Mouse (Mus musculus): ENCODE results near the gene Iglon5. TPM values are rescaled to one million over a fixed set of nuclear protein-coding genes. Genes with fewer than 3 reads are reported as not detected.

Gene Iglon5
- polyA plus RNA-seq (2014; fragmentation: Illumina TruSeq; extraction: RNeasy Lipid Tissue Mini Kit (QIAGEN cat#74804); ENCODE audit: low read depth, low replicate concordance): 1.0 TPM

DNA sequence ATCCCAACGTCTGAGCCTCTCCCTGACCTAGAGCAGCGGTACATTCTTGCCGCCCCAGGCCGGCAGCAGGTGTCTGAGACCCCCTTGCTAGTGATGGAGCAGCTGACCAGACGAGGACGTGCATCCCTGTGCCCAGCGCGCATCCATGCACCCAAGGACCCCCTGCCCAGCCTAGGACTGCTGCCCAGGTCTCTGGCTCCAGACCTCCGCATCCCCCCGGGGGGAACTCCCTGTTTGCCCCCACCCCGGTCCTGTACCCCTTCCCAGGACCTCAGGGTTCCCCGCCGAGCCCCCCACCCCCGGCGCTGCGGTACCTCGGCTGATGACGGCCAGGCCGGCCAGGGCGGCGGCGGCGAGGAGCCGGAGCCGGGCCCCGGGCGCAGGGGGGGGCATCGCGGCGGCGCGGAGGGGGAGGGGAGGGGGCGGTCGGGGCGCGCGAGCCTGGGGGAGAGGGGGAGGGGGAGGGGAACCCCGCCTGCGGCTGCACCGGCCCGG lies at the start of gene Iglon5:
Iglon5 (minus strand) TSS at position 445 of the 495 bp plus-strand sequence.

DNA sequence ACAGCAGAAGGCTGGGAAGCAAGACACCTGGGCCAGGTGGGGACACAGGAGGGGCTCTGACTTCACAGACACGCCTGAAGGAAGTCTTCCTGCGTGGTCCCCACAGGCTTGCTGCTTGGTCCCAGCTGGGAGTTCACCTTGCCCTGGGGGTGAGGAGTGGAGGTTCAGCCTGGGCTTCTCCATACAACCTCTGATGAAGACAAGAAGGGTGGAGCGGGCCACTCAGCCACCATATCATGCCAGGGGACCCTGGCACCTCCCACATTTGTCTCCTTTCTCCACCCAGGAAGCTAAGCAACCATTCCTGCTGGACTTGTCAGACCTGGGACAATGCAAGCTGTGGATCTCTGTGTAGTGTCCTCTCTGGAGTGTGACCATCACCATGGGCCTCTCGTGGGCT lies 27.0 kb downstream of the Iglon5 start, which contains the start of gene Vsig10l:
Vsig10l (plus strand) TSS at position 301 of the 400 bp plus-strand sequence.

GRCm38 (mm10) chr7:43443917-43444293 lies 46.0 kb downstream of the Iglon5 start, which contains the start of the genes Etfb and Gm45233:
Gene Etfb (plus strand): TSS chr7:43444083.
Gene Gm45233 (plus strand): TSS chr7:43444128.

DNA sequence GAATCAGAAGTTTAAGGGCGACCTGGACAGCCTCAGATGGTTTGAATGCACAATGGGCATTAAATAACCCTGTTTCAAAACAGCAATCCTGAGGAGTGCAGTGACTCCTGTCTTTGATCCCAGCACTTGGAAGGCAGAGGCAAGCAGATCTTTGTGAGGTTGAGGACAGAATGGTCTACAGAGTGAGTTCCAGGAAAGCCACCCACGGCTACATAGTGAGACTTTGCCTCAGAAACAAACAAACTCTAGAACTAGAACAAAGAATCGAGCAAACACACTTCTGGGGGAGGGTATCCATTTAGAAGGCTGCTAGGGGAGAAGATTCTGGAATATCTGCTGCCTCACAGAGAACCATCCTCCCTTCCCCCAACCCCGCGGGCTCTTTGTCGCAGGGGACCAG lies 49.4 kb downstream of the Iglon5 start, which contains the start of gene Cldnd2:
Cldnd2 (plus strand) TSS at position 301 of the 400 bp plus-strand sequence.

DNA sequence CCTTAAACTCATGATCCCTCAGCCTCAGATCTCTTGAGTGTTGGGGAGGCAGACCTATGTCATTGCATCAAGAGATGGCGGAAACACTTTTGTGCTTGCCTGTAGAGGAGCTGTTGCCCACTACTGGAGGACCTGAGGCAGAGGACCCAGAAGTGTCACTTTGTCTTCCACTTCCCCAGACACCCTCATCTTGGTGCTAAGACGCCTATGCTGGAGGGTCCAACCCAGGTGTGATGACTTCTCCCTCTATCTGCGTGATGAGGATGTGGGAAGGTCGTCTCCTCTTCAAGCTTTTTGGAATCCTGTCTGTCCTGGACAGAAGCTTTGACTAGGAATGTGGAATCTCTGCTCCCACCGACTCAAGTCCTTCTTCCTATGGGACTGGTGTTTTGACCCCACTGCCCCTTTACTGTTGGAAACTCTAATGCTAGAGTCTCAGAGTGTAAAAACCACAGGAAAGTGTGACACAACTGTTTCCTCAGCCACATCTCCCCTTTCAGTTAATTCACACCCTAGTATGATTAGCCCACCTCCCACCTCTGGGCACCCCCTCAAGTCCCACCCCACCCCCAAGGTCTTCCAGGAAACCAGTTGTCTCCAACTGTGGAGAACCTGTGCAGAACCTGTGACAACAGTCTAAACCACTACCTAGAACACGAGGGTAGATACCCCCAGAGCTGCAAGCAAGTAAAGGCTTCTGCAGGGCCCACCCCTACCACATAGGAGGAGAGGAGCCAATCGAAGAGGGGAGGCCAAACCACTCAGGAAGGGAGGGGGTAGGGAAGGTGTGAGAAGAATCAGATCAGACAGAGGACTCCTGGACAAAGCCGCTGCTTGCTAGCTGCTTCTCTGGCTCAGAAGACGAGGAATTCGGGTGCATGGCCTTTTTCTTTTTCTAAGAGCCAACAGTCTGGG lies 53.3 kb downstream of the Iglon5 start, which contains the start of gene Nkg7:
Nkg7 (plus strand) TSS at position 733 of the 915 bp plus-strand sequence.

DNA sequence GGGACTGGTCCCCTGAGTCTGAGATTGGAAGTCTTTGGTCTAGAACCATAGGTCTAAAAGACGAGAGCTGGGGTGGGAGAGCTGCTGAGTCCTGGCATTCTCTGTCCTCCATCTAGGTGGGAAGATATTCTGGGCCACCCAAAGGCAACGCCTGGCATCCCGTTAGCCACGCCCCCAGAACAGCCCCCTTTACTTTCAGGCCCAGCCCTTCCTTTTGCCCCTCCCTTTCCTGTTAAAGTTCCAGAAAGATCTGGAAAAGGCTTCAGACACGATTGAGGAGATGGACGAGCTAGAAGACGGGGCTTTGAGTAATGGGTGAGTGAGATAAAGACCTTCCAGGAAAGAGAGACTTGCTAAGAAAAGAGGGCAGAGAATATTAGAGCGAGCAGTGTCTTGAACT lies 62.5 kb downstream of the Iglon5 start, which contains the start of gene Lim2:
Lim2 (plus strand) TSS at position 265 of the 400 bp plus-strand sequence.

Other genes with a start within 250 kb of the Iglon5 start
- gene Zfp715, start 176.8 kb downstream of the Iglon5 start, polyA plus RNA-seq (2014; fragmentation: Illumina TruSeq; extraction: RNeasy Lipid Tissue Mini Kit (QIAGEN cat#74804); ENCODE audit: low read depth, low replicate concordance): 14.3 TPM
- 0.38 TPM for gene Siglecf, start 138.7 kb downstream of the Iglon5 start, polyA plus RNA-seq (2014; fragmentation: Illumina TruSeq; extraction: RNeasy Lipid Tissue Mini Kit (QIAGEN cat#74804); ENCODE audit: low read depth, low replicate concordance)
- 0.65 TPM for gene Siglecg, start 81.9 kb downstream of the Iglon5 start, polyA plus RNA-seq (2014; fragmentation: Illumina TruSeq; extraction: RNeasy Lipid Tissue Mini Kit (QIAGEN cat#74804); ENCODE audit: low read depth, low replicate concordance)
- not detected for gene Lim2, start 62.4 kb downstream of the Iglon5 start, polyA plus RNA-seq (2014; fragmentation: Illumina TruSeq; extraction: RNeasy Lipid Tissue Mini Kit (QIAGEN cat#74804); ENCODE audit: low read depth, low replicate concordance)
- 1.7 TPM for gene Nkg7, start 53.0 kb downstream of the Iglon5 start, polyA plus RNA-seq (2014; fragmentation: Illumina TruSeq; extraction: RNeasy Lipid Tissue Mini Kit (QIAGEN cat#74804); ENCODE audit: low read depth, low replicate concordance)
- gene Cldnd2, start 49.3 kb downstream of the Iglon5 start, polyA plus RNA-seq (2014; fragmentation: Illumina TruSeq; extraction: RNeasy Lipid Tissue Mini Kit (QIAGEN cat#74804); ENCODE audit: low read depth, low replicate concordance): 1.1 TPM
- 240 TPM for gene Etfb, start 46.0 kb downstream of the Iglon5 start, polyA plus RNA-seq (2014; fragmentation: Illumina TruSeq; extraction: RNeasy Lipid Tissue Mini Kit (QIAGEN cat#74804); ENCODE audit: low read depth, low replicate concordance)
- 0.97 TPM for gene Gm45233, start 45.9 kb downstream of the Iglon5 start, polyA plus RNA-seq (2014; fragmentation: Illumina TruSeq; extraction: RNeasy Lipid Tissue Mini Kit (QIAGEN cat#74804); ENCODE audit: low read depth, low replicate concordance)
- 3.8 TPM for gene Vsig10l, start 26.9 kb downstream of the Iglon5 start, polyA plus RNA-seq (2014; fragmentation: Illumina TruSeq; extraction: RNeasy Lipid Tissue Mini Kit (QIAGEN cat#74804); ENCODE audit: low read depth, low replicate concordance)
- 0.27 TPM for gene 4931406B18Rik, start 15.9 kb upstream of the Iglon5 start, polyA plus RNA-seq (2014; fragmentation: Illumina TruSeq; extraction: RNeasy Lipid Tissue Mini Kit (QIAGEN cat#74804); ENCODE audit: low read depth, low replicate concordance)
- 5.4 TPM for gene Cd33, start 54.4 kb upstream of the Iglon5 start, polyA plus RNA-seq (2014; fragmentation: Illumina TruSeq; extraction: RNeasy Lipid Tissue Mini Kit (QIAGEN cat#74804); ENCODE audit: low read depth, low replicate concordance)
- gene Zfp658, start 72.2 kb upstream of the Iglon5 start, polyA plus RNA-seq (2014; fragmentation: Illumina TruSeq; extraction: RNeasy Lipid Tissue Mini Kit (QIAGEN cat#74804); ENCODE audit: low read depth, low replicate concordance): 3.3 TPM
- 6.0 TPM for gene Zfp719, start 89.5 kb upstream of the Iglon5 start, polyA plus RNA-seq (2014; fragmentation: Illumina TruSeq; extraction: RNeasy Lipid Tissue Mini Kit (QIAGEN cat#74804); ENCODE audit: low read depth, low replicate concordance)
- not detected for gene Zfp819, start 117.1 kb upstream of the Iglon5 start, polyA plus RNA-seq (2014; fragmentation: Illumina TruSeq; extraction: RNeasy Lipid Tissue Mini Kit (QIAGEN cat#74804); ENCODE audit: low read depth, low replicate concordance)
- gene Ceacam18, start 144.6 kb upstream of the Iglon5 start, polyA plus RNA-seq (2014; fragmentation: Illumina TruSeq; extraction: RNeasy Lipid Tissue Mini Kit (QIAGEN cat#74804); ENCODE audit: low read depth, low replicate concordance): not detected
- gene Siglece, start 170.1 kb upstream of the Iglon5 start, polyA plus RNA-seq (2014; fragmentation: Illumina TruSeq; extraction: RNeasy Lipid Tissue Mini Kit (QIAGEN cat#74804); ENCODE audit: low read depth, low replicate concordance): 1.9 TPM
- gene Ctu1, start 181.9 kb upstream of the Iglon5 start, polyA plus RNA-seq (2014; fragmentation: Illumina TruSeq; extraction: RNeasy Lipid Tissue Mini Kit (QIAGEN cat#74804); ENCODE audit: low read depth, low replicate concordance): 9.8 TPM
- 0.32 TPM for gene Klk14, start 200.3 kb upstream of the Iglon5 start, polyA plus RNA-seq (2014; fragmentation: Illumina TruSeq; extraction: RNeasy Lipid Tissue Mini Kit (QIAGEN cat#74804); ENCODE audit: low read depth, low replicate concordance)
- not detected for gene Klk13, start 222.5 kb upstream of the Iglon5 start, polyA plus RNA-seq (2014; fragmentation: Illumina TruSeq; extraction: RNeasy Lipid Tissue Mini Kit (QIAGEN cat#74804); ENCODE audit: low read depth, low replicate concordance)